Mouse (Mus musculus) spleen, postnatal 4 days (tissue): ENCODE data around the gene Chst1.

Experiments used
- DNase-seq, 2 experiments: peaks; one replicate each; pipeline ENCODE4 v3.0.0; 2022; ENCODE audit warnings: low spot score in 2 of 2

Gene Chst1

GRCm38 (mm10) chr2:92599487-92600347 is at the start of gene Chst1:
TSS of gene Chst1 (plus strand) at chr2:92599707.
- DNase-seq = no peak

DNA sequence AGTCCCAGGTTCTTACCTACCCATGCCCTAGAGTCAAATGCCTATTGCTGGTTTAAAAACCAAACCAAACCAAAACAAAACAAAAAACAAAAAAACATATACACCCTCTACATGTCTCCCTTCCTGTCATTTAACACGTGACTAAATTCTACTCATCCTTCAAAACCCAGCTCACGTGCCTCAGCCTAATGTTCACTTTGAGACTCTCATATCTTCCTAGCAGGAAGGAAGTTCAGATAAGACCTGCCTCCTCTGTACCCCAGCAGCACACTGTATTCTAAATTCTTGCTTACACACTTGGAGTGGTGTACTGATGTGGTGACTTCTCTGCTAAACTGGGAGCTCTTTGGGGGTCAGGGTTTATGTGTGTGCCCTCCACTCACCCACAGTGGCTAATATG is 49.5 kb upstream of the Chst1 start:
- DNase-seq = no peak

DNA sequence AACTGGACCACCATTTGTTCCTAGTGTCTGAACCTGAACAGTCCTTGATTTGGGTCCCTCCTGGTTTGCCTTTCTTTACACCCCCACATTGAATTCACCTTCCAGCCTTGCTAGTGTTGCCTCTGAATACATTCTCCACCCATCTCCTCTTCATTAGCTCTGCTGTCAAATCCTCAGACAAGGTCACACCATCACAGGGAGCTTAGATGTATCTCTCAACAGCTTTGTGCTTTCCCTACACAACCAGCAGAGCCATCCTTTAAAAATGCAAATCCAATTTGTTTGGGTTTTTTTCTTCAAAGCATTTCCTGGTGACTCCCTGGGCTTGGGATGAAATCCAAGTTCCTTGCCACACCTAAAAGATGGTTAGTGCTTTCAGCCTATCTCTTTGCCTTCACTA is 45.0 kb upstream of the Chst1 start:
- DNase-seq = no peak

- no peak for DNase-seq
Measured at GRCm38 (mm10) chr2:92562930-92563329, 36.6 kb upstream of the Chst1 start.

- no peak for DNase-seq
Measured at GRCm38 (mm10) chr2:92570623-92571022, 28.9 kb upstream of the Chst1 start.

DNA sequence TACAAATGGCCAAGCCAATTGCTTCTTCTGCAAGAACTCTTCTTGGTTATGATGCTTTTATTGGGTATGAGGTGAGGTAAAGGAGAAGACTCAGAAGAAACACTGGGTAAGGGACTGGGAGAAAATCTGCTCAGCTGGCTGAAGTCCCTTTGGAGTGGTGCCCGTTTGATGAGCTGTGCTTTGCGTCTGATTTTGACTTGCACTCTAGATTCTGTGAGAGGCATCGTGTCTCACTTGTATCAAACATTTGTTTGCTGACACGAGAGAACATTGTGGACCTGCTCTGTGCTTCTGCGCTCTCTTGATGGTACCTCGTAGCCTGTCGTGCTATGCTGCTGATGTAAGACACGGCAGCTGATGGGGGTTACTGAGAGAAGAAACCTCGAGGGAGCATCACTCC is 21.7 kb upstream of the Chst1 start:
- DNase-seq = no peak

DNA sequence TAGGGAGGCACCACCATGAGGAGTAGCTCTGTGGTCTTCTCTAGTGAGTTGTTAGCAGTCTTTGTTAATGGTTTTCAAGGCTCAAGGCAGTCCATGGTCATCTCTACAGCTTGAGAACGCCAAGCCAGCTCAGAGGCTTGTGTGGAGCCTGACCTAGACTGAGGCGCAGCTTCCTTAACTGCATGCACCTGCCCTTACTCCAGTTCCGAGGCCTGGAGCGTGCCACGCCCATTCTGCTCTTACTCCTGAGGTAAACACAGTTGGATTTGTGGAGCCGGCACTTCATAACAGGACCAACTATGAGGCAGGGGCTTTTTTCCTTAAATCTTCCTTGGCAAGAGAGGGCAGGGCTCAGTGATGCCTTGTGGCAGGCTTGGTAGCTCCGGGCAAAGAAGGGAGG is 18.2 kb upstream of the Chst1 start:
- DNase-seq = no peak

DNA sequence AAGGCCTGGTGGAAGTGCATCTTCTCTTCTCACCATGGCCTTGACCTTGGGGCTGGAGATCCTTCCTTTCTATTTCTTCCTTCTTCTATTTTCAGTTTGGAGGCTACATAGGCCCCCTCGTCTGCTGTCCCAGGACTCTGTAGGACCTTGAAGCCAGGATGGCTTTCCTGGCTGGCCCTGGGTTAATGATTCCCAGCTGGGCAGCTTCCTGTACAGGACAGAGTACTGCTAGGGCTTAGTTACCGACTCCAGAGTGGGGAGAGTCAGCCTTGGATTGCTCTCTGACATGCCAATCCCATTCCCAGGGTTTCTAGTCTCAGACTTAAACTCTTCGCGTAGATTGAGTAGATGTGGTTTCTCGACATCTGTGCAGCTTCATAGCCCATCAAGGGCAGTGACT is 16.9 kb upstream of the Chst1 start:
- DNase-seq = no peak

- no peak for DNase-seq
Measured at GRCm38 (mm10) chr2:92587806-92588205, 11.7 kb upstream of the Chst1 start.

- DNase-seq = no peak
Measured at GRCm38 (mm10) chr2:92594929-92595730, 4.4 kb upstream of the Chst1 start.

- DNase-seq = no peak
Measured at GRCm38 (mm10) chr2:92597291-92597690, 2.2 kb upstream of the Chst1 start.

DNA sequence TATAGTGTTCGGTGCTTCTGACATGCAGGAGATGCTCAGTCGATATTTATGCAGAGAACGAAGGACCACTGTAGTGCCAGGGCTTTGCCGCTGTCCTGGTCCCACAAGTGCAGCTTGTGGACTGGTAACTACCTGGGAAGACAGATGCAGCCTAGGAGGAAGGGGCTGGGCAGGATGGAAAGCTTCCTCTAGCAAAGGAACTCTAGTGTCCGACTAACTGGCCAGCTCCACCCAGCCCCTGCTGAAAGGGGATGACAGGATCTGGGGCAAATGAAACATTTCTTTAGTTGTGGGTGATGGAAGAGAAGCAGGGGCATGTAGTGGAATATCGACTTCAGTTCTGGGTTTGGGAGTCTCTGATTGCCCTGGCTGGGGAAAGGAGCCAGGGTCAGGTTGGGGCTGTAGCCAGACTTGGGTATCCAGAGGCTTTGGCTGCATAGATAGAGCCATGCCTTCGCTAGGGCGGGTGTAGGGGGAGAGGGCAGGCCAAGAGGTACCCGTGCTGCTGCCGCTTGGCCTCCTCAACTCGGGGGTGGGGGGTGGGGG is 493 bp upstream of the Chst1 start:
- no peak for DNase-seq

GRCm38 (mm10) chr2:92600348-92600670 is 802 bp downstream of the Chst1 start:
- DNase-seq = no peak

GRCm38 (mm10) chr2:92601246-92601645 is 1.7 kb downstream of the Chst1 start:
- no peak for DNase-seq

- no peak for DNase-seq
Measured at GRCm38 (mm10) chr2:92602073-92602472, 2.6 kb downstream of the Chst1 start.

DNA sequence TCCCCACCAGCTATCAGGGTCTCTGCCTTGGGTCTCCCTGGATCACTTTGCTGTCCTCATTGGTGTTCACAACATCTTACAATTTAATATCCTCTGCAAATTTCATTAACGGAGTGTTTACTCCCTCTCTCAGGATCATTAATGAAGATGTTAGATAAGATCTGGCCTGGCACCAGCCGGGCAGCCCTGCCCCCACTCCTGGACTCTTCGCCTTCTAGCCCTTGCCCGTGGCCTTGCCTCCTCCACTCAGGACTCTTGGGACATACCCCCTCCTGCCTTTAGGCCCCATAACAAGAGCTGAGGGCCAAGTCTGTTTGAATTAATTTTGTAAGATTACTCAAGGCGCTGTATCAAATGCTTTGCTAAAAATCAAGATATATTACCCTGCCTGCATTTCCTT is 4.1 kb downstream of the Chst1 start:
- no peak for DNase-seq

GRCm38 (mm10) chr2:92604565-92604964 is 5.1 kb downstream of the Chst1 start:
- no peak for DNase-seq

DNA sequence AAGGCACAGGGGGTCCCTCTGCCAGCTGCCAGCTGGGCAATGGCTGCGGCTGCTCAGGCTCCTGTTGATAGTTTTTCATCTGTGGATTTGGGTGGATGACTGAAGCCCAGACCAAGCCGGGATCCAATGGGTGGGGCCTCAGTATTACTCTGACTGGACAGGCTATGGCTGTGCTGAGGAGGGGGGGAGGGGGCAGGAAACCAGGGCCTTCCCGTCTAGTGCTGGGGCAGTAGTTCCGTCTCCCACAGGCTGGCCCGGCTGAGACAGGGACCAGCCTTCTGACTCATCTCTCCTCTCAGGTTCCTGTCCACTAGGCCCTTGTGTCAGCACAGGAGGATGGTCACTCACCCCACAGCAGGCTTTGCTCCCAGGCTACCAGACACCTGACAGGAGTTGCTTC is 6.5 kb downstream of the Chst1 start:
- DNase-seq = no peak

DNA sequence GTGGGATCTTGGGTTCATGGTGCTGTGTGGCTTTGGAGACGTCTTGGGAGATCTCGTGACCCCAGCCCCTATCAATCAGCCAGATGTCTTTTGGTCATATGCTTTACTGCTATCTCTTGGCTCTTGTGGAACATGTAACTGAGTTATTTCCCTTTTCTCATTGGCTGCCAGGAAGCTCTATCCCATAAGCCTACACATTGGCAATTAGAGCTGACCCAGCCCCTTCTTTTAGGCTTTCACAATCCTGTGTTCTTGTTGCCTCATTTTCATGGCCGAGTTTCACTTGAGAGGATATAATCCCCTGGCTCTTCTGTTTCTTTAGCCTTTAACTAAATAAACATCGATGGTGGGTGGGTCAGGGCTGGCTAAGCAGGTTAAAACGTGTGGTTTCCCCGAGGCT is 7.6 kb downstream of the Chst1 start:
- DNase-seq = no peak

DNA sequence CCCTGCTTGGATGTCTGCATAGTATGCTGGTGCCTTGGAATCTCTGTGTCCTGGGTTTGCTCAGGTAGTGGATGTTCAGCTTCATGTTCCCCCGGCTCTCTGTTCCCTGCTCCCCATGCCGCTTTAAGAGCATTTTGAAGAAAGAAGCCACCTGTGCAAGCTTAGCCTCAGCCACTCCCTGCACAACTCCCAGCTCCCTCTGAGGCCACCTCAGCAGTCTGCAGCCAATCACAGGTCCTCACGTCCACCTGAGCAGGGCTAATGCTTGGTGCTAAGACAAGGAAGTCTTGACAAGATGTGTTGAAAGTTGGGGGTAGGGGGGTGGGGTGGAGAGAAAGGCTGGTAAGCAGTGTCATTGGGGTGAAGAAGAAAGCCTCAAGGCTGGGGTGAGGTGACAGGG is 8.1 kb downstream of the Chst1 start:
- no peak for DNase-seq

- DNase-seq = no peak
Measured at GRCm38 (mm10) chr2:92608013-92608619, 8.6 kb downstream of the Chst1 start.

DNA sequence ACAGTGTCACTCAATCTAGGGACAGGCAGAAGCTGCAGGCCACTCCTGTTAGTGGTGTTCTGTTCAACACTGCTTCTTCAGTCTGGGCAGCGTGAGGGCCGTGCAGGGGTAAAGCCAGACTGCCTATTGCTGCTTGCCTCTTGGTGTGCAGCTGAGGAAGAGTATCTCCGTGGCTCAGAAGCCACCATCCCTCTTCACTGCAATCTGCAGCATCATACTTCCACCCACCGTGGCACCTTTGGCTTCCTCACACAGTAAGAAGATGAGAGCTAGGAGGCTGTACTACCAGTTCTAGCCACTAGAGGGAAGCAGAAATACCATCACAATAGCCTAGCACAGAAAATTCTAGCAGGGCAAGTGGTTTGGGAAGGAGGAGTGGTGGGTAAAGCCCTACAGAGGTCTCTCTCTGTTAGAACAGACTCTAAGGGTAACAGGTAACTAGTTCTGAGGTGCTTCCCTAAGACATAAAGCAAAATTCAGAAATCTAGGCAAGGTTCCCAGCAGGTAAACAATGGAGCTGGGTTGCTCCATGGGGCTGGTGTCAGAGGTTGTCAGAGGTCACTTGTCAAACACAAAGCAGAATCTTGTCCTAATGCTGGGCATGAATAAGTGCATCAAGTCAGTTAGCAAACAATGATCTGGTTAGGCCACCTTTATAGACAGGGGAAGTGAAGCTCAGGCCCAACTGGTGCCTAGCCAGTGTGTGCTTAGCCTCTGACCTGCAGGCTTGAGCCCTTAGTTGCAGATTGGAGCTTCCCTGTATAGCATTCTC is 9.5 kb downstream of the Chst1 start:
- DNase-seq = no peak
